Mouse (Mus musculus) frontal cortex, postnatal 36 days (tissue): ENCODE results near the gene Pde4b.
A peak's percentile ranks its signal among the peaks of the same experiment; 100 is the strongest.

Source experiments
- DNase-seq, 2 experiments: peaks; one replicate each; pipeline ENCODE4 v3.0.0; 2022; ENCODE audit warnings: low spot score in 2 of 2

Gene Pde4b

DNA sequence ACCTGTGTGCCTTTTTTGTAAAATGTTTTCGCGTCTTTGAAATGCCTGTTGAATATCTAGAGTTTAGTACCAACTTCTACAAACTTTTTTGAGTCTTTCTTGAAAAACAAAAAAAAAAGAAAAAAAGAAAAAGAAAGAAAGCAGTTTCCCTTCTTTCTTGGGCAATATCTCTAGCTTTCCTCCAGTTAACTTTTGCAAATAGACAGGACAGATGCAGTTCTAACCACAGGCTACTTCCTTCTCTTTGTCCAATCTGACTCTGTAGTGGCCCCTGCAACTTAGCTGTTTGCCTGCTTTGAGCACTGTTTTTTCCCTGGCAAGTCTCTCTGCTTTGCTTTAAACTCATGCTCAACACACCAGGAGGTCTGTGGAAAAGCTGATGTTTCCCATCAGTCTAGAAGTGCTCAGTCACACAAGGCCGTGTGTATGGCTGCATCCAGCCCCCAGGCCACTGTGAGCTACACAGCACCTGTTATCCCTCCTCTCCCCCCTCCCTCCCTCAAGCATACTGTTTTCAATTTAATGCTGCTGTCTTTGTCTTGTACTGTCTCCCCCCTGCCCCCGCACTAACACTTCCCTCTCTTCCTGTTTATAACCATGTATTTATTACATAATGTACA is 518.5 kb downstream of the Pde4b start:
- no peak for DNase-seq

GRCm38 (mm10) chr4:102606825-102607224 is 519.5 kb downstream of the Pde4b start:
- no peak for DNase-seq

- DNase-seq = peak in 1 of 2 experiments; percentile 67
Measured at GRCm38 (mm10) chr4:102607744-102608416, 520.5 kb downstream of the Pde4b start.

DNA sequence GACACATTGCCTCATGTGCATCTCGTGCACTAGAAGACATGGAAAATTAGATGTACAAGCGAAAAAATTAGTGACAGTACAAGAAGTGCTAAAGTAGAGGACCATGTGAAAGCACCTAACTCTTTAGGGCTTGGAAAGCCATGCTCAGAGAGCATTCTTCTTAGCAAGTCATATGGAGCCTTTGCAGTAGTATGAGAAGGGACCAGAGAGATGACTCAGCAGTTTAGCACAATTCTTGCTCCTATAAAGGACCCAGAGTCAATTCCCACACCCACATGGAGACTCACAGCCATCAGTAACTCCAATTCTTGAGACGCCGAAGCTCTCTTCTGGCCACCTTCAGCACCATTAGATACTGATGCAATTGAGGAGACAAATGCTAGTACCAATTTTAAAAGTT is 525.3 kb downstream of the Pde4b start:
- no peak for DNase-seq

DNA sequence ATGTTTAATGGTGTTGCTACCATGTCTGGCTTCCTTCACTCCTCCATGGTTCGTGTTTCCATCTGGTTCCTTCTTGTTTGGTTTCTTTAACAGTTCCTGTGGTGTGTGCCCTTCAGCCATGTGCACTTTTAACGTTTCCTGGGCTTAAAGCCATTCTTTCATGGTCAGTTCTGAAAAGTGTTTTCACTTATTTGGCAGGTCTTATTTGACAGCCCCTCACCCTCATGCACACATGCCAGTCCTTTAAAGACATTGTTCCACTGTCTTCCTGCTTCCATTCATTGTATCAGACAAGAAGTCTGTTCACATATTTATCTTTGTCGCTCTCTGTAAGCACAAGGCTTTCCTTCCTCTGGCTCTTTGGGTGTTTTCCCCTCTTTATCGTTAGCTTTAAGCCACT is 530.4 kb downstream of the Pde4b start:
- no peak for DNase-seq

DNA sequence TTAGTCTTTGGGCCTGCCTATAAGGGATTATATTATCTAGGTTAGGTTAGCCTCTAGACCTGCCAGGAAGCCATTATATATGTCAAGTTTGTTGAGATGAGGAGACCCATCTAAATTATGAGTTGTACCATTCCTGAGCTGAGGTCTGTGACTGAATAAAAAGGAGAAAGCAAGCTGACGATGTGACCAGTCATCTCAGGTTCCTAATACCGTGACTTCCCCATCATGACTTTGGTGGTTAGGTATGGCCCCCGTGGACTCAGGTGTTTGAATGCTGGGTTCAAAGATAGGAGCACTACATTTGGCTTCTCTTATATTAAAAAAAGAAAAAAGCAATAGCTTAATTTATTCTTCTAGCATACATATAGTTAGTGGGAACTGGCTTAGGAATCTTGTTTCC is 531.3 kb downstream of the Pde4b start:
- no peak for DNase-seq

DNA sequence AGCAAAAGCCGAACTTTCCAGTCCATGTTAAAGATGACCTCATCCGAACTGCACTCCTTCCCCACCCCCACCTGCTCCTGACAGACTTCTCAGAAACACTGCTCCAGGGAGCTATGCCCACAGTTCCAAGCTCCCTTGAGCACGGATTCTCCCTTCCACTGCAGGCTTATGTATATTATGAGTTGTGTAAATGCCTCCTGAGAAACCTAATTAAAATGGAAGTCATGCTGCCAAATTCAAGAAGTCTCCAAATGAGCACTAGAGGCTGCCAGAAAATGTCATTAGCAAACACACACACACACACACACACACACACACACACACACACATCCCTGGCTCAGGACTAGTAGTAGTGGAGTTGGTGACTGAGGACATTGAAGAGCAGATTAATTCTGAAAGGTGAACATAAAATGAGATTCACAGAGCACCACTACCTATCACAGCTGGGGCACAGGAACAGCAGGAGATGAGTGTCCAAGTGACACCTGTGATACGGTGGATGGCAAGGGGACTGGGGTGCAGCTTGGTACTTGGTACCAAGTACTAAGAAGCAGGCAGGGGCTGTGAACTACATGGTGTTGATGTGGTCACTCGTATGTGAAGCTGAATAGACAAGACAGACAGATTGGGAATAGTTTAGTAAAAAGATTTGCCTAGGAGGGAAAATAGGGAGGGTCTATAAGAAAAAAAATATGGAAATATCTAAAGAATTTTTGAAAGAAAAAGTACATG is 533.0 kb downstream of the Pde4b start:
- no peak for DNase-seq

GRCm38 (mm10) chr4:102621120-102621519 is 533.8 kb downstream of the Pde4b start:
- no peak for DNase-seq

GRCm38 (mm10) chr4:102622977-102623376 is 535.6 kb downstream of the Pde4b start:
- DNase-seq = peak in 1 of 2 experiments; percentile 33

GRCm38 (mm10) chr4:102623789-102624611 is 536.7 kb downstream of the Pde4b start:
- no peak for DNase-seq

DNA sequence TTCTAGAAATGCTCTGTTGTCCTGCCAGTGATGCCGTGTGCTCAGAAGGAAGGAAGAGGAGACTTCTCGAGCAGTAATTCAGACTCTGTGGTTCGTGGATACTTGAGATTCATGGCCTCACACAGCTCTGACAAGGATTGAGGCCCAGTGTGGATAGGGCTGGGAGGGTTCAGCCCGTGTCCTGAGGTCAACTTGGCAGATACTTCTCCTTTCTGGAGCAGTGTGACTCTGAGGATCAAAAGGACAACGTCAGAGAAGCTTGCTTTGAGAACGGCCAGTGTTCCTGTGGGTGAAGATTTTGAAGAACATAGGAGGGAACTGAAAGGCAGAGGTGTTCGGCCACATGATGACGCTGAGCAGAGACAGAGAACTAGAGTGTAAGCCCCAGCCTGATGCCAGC is 537.6 kb downstream of the Pde4b start:
- DNase-seq = no peak

DNA sequence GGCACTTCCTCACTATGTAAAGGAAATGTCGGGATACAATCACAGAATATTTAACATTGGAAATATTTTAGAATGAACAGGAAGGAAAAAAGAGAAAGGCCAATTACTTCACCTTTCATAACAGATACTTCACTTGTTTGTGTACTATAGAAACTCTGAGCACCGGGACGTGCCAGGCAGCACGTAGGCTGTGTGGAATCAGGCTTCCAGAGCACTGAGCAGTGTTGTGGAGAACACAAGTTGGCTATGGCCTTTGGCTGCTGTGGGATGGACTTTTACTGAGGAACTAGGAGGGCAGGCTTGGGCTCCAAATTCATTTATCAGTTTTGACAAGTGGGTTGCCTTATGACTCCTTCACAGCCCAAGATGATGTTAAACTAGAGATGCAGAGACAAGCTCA is 540.5 kb downstream of the Pde4b start:
- no peak for DNase-seq

GRCm38 (mm10) chr4:102629621-102630020 is 542.3 kb downstream of the Pde4b start:
- no peak for DNase-seq

DNA sequence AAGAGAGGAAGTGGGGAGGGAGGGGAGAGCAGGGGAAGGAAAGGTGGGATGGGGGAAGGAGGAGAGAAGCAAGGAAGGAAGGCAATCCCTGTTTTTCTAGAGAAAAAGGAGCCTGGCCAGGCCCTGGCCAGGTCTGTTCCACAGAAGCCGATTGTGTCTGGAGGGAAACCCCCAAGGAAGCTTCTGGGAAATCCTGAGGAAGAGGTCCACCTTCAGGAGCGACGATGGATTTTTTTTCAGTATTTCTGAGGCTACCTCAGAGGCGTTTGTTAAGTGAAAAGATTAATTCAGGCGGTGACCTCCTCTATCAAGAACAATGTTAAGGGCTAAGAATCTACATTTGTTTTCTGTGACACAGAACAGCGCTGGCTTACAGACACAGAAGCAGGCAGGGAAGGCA is 542.9 kb downstream of the Pde4b start:
- no peak for DNase-seq

DNA sequence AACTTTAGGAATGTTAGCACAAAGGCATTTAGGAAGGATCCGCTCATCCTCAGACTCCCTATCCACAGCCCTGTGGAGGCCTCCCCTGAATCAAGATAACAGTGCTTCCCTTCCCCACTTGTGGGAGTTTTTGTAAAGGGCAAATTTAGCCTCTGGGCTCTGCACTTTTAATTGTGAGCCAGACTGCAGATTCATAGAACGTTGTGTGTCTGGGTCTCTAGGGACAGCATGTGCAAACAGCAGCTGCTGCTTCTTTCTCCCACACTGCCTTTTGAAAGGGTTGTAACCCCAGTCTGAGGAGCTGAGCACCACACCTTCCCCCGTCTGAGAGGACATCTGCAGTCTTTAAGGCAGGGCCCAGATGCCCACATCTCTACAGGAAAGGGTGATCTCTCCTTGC is 544.3 kb downstream of the Pde4b start:
- no peak for DNase-seq

GRCm38 (mm10) chr4:102633241-102633640 is 545.9 kb downstream of the Pde4b start:
- no peak for DNase-seq

DNA sequence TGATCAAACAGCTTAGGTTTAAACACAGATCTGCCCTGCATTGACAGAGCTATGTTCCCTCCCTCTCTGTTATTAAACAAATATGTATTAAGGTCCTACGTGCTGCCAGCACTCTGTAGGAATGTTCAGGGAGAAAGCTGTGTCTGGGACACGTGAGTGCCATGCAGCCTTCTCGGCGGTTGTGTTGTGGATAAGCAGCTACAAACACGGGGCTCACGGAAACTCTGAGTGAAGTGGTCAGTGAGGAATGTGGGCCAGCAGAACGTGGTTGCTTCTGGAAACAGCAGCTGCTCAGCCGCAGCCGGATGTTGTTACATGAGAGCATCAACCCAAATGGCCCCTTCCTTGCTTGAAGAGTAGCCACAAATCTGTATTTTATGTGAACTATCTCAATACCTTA is 547.9 kb downstream of the Pde4b start:
- DNase-seq = no peak

DNA sequence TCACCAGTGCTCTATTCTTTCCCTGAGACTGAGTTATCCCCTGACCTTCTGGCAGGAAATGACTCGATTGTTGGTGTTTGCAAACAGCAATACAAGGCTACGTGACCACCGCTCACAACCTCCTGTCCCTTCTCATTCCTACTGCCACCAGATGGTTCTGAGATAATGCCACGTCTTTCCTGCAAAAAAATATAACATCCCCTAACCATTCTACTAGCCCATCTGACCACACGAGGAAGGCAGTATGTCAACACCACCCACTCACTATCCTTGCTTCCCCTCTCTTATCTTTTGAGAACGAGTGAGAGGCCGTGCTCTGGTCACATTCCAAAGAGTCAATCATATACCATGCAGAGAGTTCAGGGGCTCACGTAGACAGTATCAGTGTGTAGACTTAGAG is 548.6 kb downstream of the Pde4b start:
- DNase-seq = no peak

GRCm38 (mm10) chr4:102637348-102637910 is 550.1 kb downstream of the Pde4b start:
- DNase-seq = no peak

DNA sequence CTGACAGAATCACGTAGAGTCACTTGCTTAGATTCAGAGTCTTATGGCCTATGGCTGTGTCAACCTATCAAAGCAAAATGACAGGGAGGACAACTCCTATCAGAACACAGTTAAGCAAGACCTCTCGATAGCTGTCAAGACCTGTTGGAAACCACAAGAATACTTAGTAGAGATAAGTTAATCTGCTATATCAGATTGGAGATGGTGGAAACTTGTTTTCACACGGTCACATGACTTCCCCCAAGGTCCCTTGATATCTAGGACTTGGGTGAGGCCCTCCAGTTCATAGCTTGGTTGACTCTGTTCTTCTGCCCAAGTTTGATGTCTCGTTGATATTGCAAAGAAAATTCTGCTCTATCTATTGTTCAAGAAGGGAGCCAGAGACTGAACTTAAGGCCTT is 553.6 kb downstream of the Pde4b start:
- DNase-seq = no peak

GRCm38 (mm10) chr4:102644062-102644461 is 556.7 kb downstream of the Pde4b start:
- no peak for DNase-seq

DNA sequence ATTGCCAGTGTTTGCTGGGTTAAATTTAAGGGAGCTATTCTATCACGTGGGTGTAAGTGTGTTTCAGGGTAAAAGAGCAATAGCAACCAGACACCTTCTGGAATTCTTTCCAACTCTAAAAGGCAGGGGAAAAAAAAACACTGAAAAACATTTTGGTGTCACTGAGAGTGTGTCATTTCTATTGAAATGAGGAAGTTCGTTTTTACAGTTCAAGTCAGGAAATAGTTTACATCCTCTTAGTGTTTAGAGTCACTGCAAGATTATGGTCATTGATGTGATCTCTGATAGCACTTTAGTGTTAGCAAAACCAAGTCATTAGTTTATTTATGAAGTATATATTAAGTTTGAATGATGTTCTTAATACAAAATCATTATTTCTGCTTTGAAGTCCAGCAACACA is 559.7 kb downstream of the Pde4b start:
- no peak for DNase-seq
